Mouse (Mus musculus) megakaryocyte progenitor cell, adult 5-6 weeks (primary cell): ENCODE measurements around the gene Nsun3. TPM values are rescaled to one million over a fixed set of nuclear protein-coding genes. Genes with fewer than 3 reads are reported as not detected.
A peak's percentile ranks its signal among the peaks of the same experiment; 100 is the strongest.

Experiments used
- ATAC-seq: replicated peaks from 2 replicates; pipeline ENCODE4 v1.8.0; 2016; ENCODE audit warnings: mild to moderate bottlenecking, moderate TSS enrichment, inconsistent platforms; ENCODE audit not compliant: poor library complexity
- total RNA-seq, 2 experiments: library from RNA; stranded (forward) in 1 of 2; stranded (reverse) in 1 of 2; fragments of 157-497, 149-512 nt in 1 of 2; fragments of 200-1000 nt in 1 of 2; gene quantifications; 2 replicates each; pipeline versions ENCODE4 v1.2.3 to v1.2.4; 2015 to 2017

Nsun3 gene
- 80.9 and 89.4 TPM in 2 replicates for total RNA-seq (2015)
- total RNA-seq (2017), result 16.6 and 23.4 TPM in 2 replicates

DNA sequence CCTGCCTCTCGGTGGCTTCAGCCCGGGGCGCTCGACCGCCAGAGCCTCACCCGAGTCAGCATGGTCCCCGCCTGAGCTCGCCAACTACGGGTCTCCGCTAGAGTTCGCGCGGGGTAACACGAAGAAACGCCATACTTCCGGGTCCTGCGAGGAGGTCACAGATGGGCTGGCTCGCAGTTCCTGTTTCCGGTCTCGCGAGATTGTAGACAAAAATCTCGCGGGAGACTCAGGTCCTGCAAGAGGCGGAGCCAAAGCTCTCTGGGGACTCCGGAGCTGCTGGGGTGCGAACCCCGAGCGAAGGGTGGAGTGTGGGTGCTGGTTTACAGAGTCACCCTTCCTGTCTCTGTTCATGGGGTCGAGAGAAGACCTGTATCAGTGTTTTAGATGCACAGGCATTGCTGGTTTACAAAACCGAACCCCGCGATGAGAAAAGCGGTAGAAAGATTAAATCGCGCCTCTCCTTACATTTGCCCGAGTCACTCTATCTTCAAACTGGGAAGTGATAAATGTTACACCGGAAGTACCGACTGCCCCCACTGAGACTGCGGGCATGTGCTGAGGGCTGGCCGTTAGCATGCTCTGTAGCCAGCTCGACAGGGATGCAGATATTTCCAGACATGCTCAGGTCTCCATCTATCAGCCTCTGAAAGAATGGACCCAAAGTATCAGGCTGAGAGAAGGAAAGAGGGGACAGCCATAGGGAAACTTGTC lies at the start of gene Nsun3:
Nsun3 (minus strand) TSS at position 198 of the 711 bp plus-strand sequence.
- ATAC-seq, result peak; percentile 80

DNA sequence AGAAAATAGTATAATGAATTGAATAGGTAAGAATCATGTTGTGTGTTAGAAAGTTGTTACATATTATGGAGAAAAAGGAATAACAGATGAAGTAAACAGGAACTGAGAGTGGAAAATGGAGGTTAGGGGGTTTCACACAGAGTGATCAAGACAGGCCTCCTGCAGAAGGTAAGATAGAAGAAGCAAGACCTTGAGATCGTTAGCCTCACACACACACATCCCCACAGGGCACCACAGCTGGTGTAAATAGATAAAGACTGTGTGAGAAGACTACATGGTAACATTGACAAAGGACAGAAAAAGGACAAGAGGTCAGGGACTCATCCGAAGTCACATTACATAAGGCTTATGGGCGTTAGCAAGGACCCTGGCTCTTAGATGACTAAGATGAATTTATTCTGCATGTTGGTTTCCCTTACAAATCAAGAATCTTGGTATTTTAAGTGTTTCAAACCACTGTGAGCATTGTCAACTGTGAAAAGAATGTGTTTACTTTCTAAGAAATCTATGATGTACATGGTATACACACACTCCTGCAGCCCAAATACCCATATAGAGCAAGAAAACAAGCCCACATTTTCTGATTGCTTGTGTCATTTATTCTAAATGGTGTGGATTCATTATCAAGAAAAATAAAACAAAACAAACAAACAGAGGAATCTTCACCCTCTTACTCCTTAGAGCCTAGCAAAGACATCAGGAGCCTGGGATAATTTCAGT lies 47.6 kb upstream of the Nsun3 start:
- peak; percentile 90 for ATAC-seq

DNA sequence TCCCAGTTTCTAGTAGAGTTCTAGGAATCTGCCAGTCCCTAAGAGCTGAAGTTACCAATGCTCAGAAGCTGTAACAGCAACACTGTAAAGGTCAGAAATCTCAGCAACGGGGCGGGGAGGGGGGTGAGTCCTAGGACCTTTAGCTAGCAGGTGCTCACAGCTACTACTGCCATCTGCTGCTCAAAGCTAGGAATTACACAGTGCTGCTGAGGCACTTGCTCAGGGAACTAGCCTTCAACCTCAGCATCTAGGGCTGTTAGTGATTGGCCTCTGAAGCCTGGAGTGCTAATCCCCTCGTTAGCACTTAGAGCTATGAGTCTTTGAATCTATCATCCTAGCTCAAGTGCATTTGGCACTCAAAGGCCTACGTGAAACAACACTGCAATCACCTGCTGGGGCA lies 45.9 kb upstream of the Nsun3 start:
- peak; percentile 89 for ATAC-seq

DNA sequence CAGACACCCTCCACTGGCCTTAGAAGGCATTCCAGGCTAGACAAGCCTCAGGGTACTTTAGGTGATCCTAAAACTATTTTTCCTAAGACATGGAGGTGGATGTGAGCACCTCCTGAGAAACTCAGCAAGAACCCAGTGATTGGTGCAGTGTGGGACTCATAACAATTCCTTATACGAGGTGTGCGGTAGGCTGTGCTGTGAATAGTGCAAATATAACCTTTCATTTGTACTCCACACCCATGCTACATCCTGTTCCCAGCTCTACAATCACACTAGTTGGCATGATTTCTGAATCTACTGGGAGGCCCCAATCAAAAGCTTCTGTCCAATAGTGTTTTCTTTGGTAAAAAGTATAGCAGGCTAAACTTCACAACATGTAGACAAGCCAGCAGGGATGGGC lies 45.4 kb upstream of the Nsun3 start:
- ATAC-seq, result no peak

GRCm38 (mm10) chr16:62826156-62827001 lies 39.8 kb upstream of the Nsun3 start:
- peak; percentile 94 for ATAC-seq

- ATAC-seq, result no peak
Measured at GRCm38 (mm10) chr16:62822472-62822871, 35.9 kb upstream of the Nsun3 start.

DNA sequence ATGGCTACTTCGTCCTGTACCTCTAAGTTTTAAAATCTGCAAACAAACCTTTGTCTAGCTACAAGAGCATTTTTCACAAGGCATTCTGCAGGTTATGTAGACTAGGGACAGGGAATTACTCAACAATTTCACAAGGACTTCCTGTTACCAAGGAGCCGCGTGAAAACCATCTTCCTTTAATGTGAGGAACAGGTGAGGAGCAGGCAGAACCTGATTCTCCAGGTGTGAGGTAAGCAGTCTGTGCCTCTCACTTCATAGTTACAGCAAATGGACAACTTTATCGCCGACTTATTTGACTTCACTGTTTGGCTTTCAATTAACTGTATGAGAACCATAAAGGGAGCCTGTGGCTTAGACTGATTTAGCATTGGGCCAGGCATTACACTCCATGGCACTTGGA lies 27.9 kb upstream of the Nsun3 start, which contains the start of gene Stx19:
Stx19 (plus strand) TSS at position 186 of the 400 bp plus-strand sequence.
- ATAC-seq, result peak; percentile 46; the same call in 1 of the 2 replicates

DNA sequence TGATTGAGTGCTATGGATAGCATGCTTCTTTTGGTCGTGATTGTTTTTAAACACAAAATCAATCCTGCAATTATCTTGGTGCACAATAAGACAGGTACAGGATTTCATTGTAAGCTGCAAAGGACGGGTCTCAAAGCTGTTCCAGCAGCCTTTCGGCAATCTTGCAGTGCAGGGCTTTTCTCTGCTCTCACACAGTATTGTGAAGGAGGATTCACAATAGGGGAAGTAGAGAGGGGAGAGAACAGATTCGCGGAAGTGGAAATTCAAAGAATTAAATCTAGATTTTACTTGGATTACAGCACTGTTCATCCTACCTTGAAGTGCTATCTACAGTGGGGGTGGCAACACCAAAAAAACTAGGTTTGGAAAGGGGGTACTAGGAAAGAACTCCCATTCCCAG lies 27.2 kb upstream of the Nsun3 start:
- 0 out of 2 replicates have a peak, but pooled peaks have one; percentile 29 for ATAC-seq

DNA sequence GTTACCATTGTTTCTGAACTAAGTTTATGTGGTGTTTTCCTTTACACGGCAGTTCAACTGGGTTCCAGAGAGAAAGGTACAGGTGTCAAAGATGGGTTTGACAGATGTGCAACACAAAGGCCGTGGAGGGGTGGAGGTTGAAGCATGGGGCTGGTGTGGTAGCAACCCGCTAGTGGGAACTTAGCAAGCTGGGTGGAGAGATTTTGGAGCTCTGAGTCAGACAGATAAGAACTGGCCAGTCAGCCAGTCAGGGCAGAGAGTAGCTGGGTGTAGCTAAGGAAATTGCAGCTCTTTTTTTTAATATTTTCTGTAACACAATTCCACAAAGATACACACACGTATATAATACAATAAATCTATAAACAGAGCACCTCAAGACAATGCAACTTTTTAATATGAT lies 24.2 kb upstream of the Nsun3 start:
- ATAC-seq, result no peak; the same call in 1 of the 2 replicates

DNA sequence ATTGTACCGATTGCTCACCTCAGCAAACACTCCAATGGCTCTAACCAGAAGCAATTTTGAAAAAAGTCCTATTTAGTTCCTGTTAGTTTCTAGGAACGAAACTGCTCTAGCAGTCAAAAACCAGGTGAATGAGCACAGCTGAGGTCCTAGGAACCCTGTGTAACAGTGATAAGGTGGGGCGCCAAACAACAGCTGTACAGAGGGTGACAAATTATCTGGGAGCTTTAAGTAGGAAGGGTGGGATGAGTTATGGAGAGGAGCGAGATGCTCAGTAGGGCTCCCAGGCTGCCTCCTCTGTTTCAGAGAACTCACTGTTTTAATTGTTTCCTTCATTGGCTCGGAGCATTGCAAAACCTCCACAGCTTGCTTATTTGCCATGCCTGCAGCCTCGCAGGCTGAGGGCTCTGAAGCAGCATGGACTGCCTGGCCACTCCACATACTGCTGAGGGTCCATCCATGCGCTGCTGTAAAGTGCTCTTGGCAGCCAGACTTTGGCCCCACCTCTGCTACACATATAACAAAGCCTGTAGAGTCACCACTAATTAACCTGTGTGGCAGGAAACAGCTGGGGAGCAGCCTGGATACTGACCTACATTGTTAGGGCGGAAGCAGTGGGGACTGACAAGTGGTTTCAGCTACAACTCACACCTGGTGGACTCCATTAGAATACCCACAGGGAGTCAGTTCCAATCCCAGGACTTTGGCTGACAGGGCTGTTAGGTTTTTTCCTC lies 20.8 kb upstream of the Nsun3 start:
- peak; percentile 40 for ATAC-seq

- ATAC-seq, result peak; percentile 88
Measured at GRCm38 (mm10) chr16:62804621-62805020, 18.0 kb upstream of the Nsun3 start.

DNA sequence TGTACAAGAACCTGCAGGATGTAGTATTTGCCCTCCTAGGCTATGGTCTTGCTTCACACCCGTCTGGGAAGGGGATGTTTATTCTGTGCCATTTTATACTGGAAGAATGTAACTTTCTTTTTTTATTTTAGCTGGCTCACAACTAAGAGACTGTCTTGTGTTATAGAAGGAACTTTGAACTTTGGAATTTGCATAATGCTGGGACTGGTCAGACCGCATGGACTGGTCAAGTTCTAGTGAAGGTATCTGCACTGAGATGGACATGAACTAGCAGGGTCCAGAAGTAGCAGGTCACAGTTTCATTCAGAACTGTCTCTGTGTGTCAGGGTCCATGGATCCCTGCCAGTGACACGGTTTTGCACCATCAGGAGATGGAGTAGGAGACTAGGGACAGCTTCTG lies 13.2 kb upstream of the Nsun3 start:
- ATAC-seq, result no peak

- no peak for ATAC-seq
Measured at GRCm38 (mm10) chr16:62799426-62799825, 12.8 kb upstream of the Nsun3 start.

GRCm38 (mm10) chr16:62798808-62799207 lies 12.2 kb upstream of the Nsun3 start:
- peak; percentile 44; the same call in 1 of the 2 replicates for ATAC-seq

DNA sequence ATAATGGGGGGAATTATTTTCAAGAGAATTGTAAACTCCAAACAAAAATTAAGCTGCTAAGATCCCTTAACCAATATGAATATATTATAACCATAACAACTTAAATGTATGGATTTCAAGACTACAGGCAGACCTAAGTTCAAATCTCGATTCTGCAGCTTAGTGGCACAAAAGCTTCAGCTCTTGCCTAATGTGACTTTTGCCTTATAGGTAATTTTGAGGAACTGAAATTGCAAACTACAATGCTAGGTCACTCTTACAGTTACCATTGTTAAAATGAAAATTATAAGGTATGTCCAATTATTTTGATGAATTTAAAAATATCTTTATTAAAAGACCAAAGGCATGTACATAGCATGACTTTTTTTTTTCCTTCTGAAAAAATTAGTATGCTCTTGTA lies 10.0 kb upstream of the Nsun3 start:
- ATAC-seq, result peak; percentile 37; the same call in 1 of the 2 replicates

- peak; percentile 49 for ATAC-seq
Measured at GRCm38 (mm10) chr16:62782229-62782628, 4.4 kb downstream of the Nsun3 start.

DNA sequence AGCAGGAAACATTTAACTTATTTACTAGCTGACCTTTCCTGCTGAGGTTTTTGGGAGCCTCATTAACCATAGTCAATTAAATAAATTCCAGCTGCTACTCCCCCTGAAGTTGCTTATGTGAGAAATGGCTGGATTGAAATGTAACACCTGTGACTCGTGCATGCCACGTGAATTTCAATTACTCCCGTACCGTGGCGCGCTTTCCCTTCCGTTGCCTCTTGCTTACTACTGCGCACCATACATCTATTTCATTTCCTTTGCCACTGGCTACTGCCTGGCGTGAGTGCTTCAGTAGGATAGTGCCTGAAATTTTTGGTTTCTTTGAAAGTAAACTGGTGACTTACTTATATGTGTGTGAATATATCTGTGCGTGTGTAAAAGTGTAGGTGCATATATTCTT lies 8.3 kb downstream of the Nsun3 start:
- no peak for ATAC-seq

DNA sequence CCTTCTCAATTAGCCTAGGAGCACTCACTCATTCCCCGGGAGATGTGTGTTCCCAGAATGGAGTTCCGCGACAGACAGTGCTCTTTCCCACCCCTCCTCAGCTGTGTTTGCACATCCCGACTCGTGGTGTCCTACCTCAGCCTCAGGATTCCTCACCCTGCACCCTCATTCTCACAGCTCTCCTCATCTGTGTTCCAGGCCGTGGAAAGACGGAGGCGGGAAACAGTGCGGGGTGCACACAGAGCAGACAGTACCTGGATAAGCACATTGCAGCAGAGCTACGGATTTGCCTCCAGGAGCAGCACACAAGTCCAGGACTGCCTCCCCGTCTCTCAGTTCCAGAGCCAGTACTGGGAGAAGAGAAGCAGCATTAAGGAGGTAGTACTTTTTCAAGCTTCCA lies 10.6 kb downstream of the Nsun3 start:
- ATAC-seq, result no peak

- ATAC-seq, result peak; percentile 39; the same call in 1 of the 2 replicates
Measured at GRCm38 (mm10) chr16:62773462-62773861, 13.2 kb downstream of the Nsun3 start.

- peak; percentile 100 for ATAC-seq
Measured at GRCm38 (mm10) chr16:62758340-62758739, 28.3 kb downstream of the Nsun3 start.
